Mouse (Mus musculus) ES-Bruce4 (cell line): ENCODE results near the gene Uhmk1. TPM values are rescaled to one million over a fixed set of nuclear protein-coding genes. Genes with fewer than 3 reads are reported as not detected.
"Not testable (repeated sequence)": the region's sequence is repeated elsewhere in the genome, so short reads cannot be mapped to it uniquely, and the experiment has no call there.

Experiments
- H3K27ac ChIP-seq: 2 replicates; pipeline ENCODE4 v1.5.1; 2012; ENCODE audit warnings: low read length, inconsistent platforms; ENCODE audit not compliant: insufficient read depth
- H3K27me3 ChIP-seq: 2 replicates; pipeline ENCODE4 v1.6.1; 2012; ENCODE audit warnings: mild to moderate bottlenecking, low read length, inconsistent platforms; ENCODE audit not compliant: control insufficient read depth, poor library complexity, insufficient read depth, severe bottlenecking
- H3K36me3 ChIP-seq: 2 replicates; pipeline ENCODE4 v1.6.1; 2012; ENCODE audit warnings: inconsistent platforms, mild to moderate bottlenecking, low read length, moderate library complexity; ENCODE audit not compliant: control insufficient read depth, poor library complexity, insufficient read depth, severe bottlenecking
- H3K4me1 ChIP-seq: one replicate; pipeline ENCODE4 v1.8.1; 2011; ENCODE audit warnings: low read length; ENCODE audit not compliant: control insufficient read depth, insufficient read depth
- H3K4me3 ChIP-seq: 2 replicates; pipeline ENCODE4 v1.5.1; 2011; ENCODE audit warnings: low read depth, mild to moderate bottlenecking, low read length
- H3K9ac ChIP-seq: 2 replicates; pipeline ENCODE4 v1.6.1; 2012; ENCODE audit warnings: low read depth, mild to moderate bottlenecking, inconsistent platforms; ENCODE audit not compliant: poor library complexity, severe bottlenecking
- H3K9me3 ChIP-seq: replicated peaks from 2 replicates; pipeline ENCODE4 v1.6.1; 2012; ENCODE audit warnings: mild to moderate bottlenecking, low read length, inconsistent platforms; ENCODE audit not compliant: control insufficient read depth, poor library complexity, insufficient read depth, severe bottlenecking
- CTCF ChIP-seq: IDR thresholded peaks from one replicate; pipeline ENCODE4 v1.8.1; 2011; ENCODE audit warnings: low read depth, low read length
- EP300 ChIP-seq: IDR thresholded peaks from 2 replicates; pipeline ENCODE4 v1.6.1; 2011; ENCODE audit warnings: low read depth, low read length; ENCODE audit not compliant: insufficient read depth
- POLR2A ChIP-seq: IDR thresholded peaks from one replicate; pipeline ENCODE4 v1.8.1; 2011; ENCODE audit warnings: low read length; ENCODE audit not compliant: insufficient read depth
- polyA plus RNA-seq: library from polyadenylated mRNA; stranded (reverse); fragments of >200 nt; gene quantifications from 2 replicates; pipeline ENCODE4 v1.2.4, GENCODE M21; 2011; ENCODE audit warnings: low read depth; ENCODE audit not compliant: missing spikeins, insufficient read depth, insufficient read length

Uhmk1 gene
- polyA plus RNA-seq = 25.4 and 28.6 TPM in 2 replicates

- Histone ChIP-seq H3K9me3 (no peaks in the 10 kb centered on the region), H3K9ac (peak within 1 kb of the TSS; percentile 83), H3K36me3 (peaks cover 7% of the 10 kb centered on the region), H3K4me3 (peak within 1 kb of the TSS; percentile 55), H3K27me3 (no peaks in the 10 kb centered on the region), H3K4me1 (peaks cover 2% of the 10 kb centered on the region), H3K27ac (no peak within 1 kb of the TSS)
- TF ChIP-seq POLR2A (no peak), EP300 (no peak), CTCF (no peak)
These were observed at the start of gene Uhmk1 for GRCm38 (mm10) chr1:170214757-170215522. Gene Uhmk1, minus strand, starts transcription at chr1:170215397.

- Histone ChIP-seq H3K9me3 (no peaks in the 10 kb centered on the region), H3K36me3 (no peaks in the 10 kb centered on the region), H3K27me3 (no peaks in the 10 kb centered on the region), H3K4me3 (peak overlapping the region; percentile 95), H3K27ac (no peak overlapping the region), H3K4me1 (no peaks in the 10 kb centered on the region), H3K9ac (peak overlapping the region; percentile 87)
- no peak for TF ChIP-seq POLR2A
- TF ChIP-seq CTCF = no peak
- no peak for TF ChIP-seq EP300
These were observed 40.3 kb upstream of the Uhmk1 start for GRCm38 (mm10) chr1:170255560-170255910.

GRCm38 (mm10) chr1:170254893-170255559 lies 39.8 kb upstream of the Uhmk1 start:
- TF ChIP-seq EP300 = no peak
- H3K9me3 ChIP-seq = no peaks in the 10 kb centered on the region
- peak overlapping the region; percentile 95 for H3K4me3 ChIP-seq
- no peak overlapping the region for H3K27ac ChIP-seq
- H3K9ac ChIP-seq = peak overlapping the region; percentile 87
- H3K27me3 ChIP-seq = no peaks in the 10 kb centered on the region
- no peaks in the 10 kb centered on the region for H3K4me1 ChIP-seq
- no peaks in the 10 kb centered on the region for H3K36me3 ChIP-seq

GRCm38 (mm10) chr1:170245016-170245415 lies 29.8 kb upstream of the Uhmk1 start:
- Histone ChIP-seq H3K9me3 (no peaks in the 10 kb centered on the region), H3K27me3 (no peaks in the 10 kb centered on the region), H3K4me3 (no peak overlapping the region), H3K27ac (no peak overlapping the region), H3K4me1 (no peaks in the 10 kb centered on the region), H3K9ac (no peak overlapping the region), H3K36me3 (no peaks in the 10 kb centered on the region)
- TF ChIP-seq POLR2A (no peak), CTCF (no peak), EP300 (no peak)

DNA sequence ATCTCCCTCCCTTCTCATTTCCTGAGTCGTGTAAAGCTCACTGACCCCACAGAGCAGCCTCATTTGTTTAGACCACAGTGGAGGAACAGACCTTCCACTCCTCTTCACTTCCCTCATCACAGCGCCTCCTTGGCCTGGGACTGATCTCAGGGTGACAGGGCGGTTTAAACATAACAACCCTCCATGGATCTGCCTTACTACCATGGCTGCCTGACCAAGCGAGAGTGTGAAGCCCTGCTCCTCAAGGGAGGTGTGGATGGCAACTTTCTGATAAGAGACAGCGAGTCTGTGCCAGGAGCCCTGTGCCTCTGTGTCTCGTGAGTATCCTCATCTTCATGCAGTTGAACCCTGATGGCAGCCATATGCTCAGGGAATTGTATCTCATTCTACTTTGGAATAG lies 17.5 kb upstream of the Uhmk1 start, which contains the start of gene Sh2d1b2:
Gene Sh2d1b2, plus strand, starts transcription at position 62 of the 400 bp plus-strand sequence.
- not testable (repeated sequence) for H3K27me3 ChIP-seq, H3K9me3 ChIP-seq, H3K4me3 ChIP-seq, H3K36me3 ChIP-seq, H3K4me1 ChIP-seq, H3K27ac ChIP-seq, H3K9ac ChIP-seq

- H3K27me3 ChIP-seq = no peaks in the 10 kb centered on the region
- H3K27ac ChIP-seq = no peak overlapping the region
- no peak overlapping the region for H3K9ac ChIP-seq
- H3K9me3 ChIP-seq = no peaks in the 10 kb centered on the region
- TF ChIP-seq POLR2A = no peak
- TF ChIP-seq CTCF = no peak
- no peak for TF ChIP-seq EP300
- no peaks in the 10 kb centered on the region for H3K4me1 ChIP-seq
- no peaks in the 10 kb centered on the region for H3K36me3 ChIP-seq
- H3K4me3 ChIP-seq = no peak overlapping the region
These were observed 8.1 kb upstream of the Uhmk1 start for GRCm38 (mm10) chr1:170223276-170223675.
